Mouse (Mus musculus) limb, embryonic 11.5 days (tissue): ENCODE measurements around the gene Gad1. TPM values are rescaled to one million over a fixed set of nuclear protein-coding genes. Genes with fewer than 3 reads are reported as not detected.

ENCODE experiments used
- ATAC-seq: fragments of 200-750 bp; cut with Nextera tagmentation; 2 replicates; pipeline ENCODE4 v1.8.0; 2017; ENCODE audit warnings: low read depth; ENCODE audit not compliant: insufficient number of reproducible peaks, low FRiP score, low TSS enrichment
- DNase-seq: peaks from one replicate; pipeline ENCODE4 v3.0.0-alpha.2; 2015; ENCODE audit warnings: low spot score
- H3K27ac ChIP-seq: fragments of 300-500 bp; sonication (generic); replicated peaks from 2 replicates; pipeline ENCODE4 v1.5.1; 2014; ENCODE audit warnings: low read depth, mild to moderate bottlenecking, low read length
- H3K27me3 ChIP-seq: fragments of 300-500 bp; sonication (generic); 2 replicates; pipeline ENCODE4 v1.6.1; 2014; ENCODE audit warnings: mild to moderate bottlenecking, low read length, mixed read lengths; ENCODE audit not compliant: control insufficient read depth, insufficient read depth
- H3K36me3 ChIP-seq: fragments of 300-500 bp; sonication (generic); 2 replicates; pipeline ENCODE4 v1.6.1; 2014; ENCODE audit warnings: mild to moderate bottlenecking, low read length, moderate library complexity, mixed read lengths; ENCODE audit not compliant: control insufficient read depth, insufficient read depth
- H3K4me1 ChIP-seq: fragments of 300-500 bp; sonication (generic); 2 replicates; pipeline ENCODE4 v1.6.1; 2014; ENCODE audit warnings: low read length, mixed read lengths; ENCODE audit not compliant: control insufficient read depth, insufficient read depth
- H3K4me2 ChIP-seq: fragments of 300-500 bp; sonication (generic); 2 replicates; pipeline ENCODE4 v1.6.1; 2014; ENCODE audit warnings: low read depth, mild to moderate bottlenecking, moderate library complexity; ENCODE audit not compliant: severe bottlenecking
- H3K4me3 ChIP-seq: fragments of 300-500 bp; sonication (generic); 2 replicates; pipeline ENCODE4 v1.5.1; 2014; ENCODE audit warnings: low read depth, low read length
- H3K9ac ChIP-seq: fragments of 300-500 bp; sonication (generic); 2 replicates; pipeline ENCODE4 v1.6.1; 2014; ENCODE audit warnings: mild to moderate bottlenecking, low read length
- H3K9me3 ChIP-seq: fragments of 300-500 bp; sonication (generic); 2 replicates; pipeline ENCODE4 v1.6.1; 2016; ENCODE audit warnings: low read length; ENCODE audit not compliant: control insufficient read depth
- WGBS: fragments of 180-500 bp; shearing (Covaris S2); extraction: QIAGEN DNeasy Blood & Tissue Kit; methylation state at CpG from one replicate; pipeline ENCODE4 v1.1.7; 2014; 5-methylcytosine and 5-hydroxymethylcytosine counted together
- polyA plus RNA-seq: library from polyadenylated mRNA; unstranded; fragments of >200 nt; fragmentation: Nextera tagmentation; extraction: Ambion mirVana; gene quantifications from 2 replicates; pipeline ENCODE4 v1.2.1, GENCODE M21; 2014

Gene Gad1
- polyA plus RNA-seq, 1 experiment from 2014 or later, result 0.75 TPM

- Histone ChIP-seq H3K9ac (no peak overlapping the region), H3K36me3 (no peaks in the 10 kb centered on the region), H3K9me3 (no peaks in the 10 kb centered on the region), H3K27me3 (no peaks in the 10 kb centered on the region), H3K4me2 (no peak overlapping the region), H3K4me1 (no peaks in the 10 kb centered on the region), H3K4me3 (no peak overlapping the region), H3K27ac (no peak overlapping the region)
- DNase-seq, result no peak
- no peak for ATAC-seq
- 77% methylated on average over 2 of the region's 2 CpGs for WGBS
Measured at GRCm38 (mm10) chr2:70595896-70596295, 43.0 kb downstream of the Gad1 start.

DNA sequence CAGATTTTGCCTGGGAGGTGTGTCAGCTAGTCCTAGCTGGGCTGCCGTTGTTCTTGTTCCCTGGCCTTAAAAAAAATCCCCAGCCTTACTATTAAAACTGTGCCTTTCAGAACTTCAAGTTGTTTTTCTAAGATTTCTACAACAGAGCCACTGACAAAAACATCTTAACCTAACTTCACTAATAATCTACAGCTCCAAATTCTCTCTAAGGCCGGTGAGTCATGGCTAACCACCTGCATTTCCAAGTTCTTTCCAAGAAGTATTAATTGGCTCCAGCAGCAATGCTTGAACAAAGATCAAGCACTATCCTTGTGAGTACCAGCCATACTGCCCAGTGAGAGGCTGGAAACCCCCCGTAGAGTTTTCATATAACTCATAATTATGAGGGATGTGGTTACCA is 56.9 kb downstream of the Gad1 start:
- 74% methylated on average over 3 of the region's 3 CpGs for WGBS
- H3K4me3 ChIP-seq, result no peak overlapping the region

GRCm38 (mm10) chr2:70614745-70615351 is 62.0 kb downstream of the Gad1 start:
- no peak overlapping the region for H3K4me2 ChIP-seq
- no peak for ATAC-seq
- H3K4me1 ChIP-seq, result no peaks in the 10 kb centered on the region
- no peaks in the 10 kb centered on the region for H3K27me3 ChIP-seq
- H3K9me3 ChIP-seq, result no peaks in the 10 kb centered on the region
- 89% methylated on average over 7 of the region's 7 CpGs for WGBS
- H3K27ac ChIP-seq, result no peak overlapping the region
- no peak overlapping the region for H3K9ac ChIP-seq
- no peak overlapping the region for H3K4me3 ChIP-seq
- DNase-seq, result no peak
- no peaks in the 10 kb centered on the region for H3K36me3 ChIP-seq

More for the DNA sequence above, 56.9 kb downstream of the Gad1 start:
- DNase-seq (no peak), ATAC-seq (no peak)
- Histone ChIP-seq H3K27ac (no peak overlapping the region), H3K4me2 (no peak overlapping the region), H3K27me3 (no peaks in the 10 kb centered on the region), H3K9ac (no peak overlapping the region), H3K36me3 (no peaks in the 10 kb centered on the region), H3K9me3 (no peaks in the 10 kb centered on the region), H3K4me1 (no peaks in the 10 kb centered on the region)

DNA sequence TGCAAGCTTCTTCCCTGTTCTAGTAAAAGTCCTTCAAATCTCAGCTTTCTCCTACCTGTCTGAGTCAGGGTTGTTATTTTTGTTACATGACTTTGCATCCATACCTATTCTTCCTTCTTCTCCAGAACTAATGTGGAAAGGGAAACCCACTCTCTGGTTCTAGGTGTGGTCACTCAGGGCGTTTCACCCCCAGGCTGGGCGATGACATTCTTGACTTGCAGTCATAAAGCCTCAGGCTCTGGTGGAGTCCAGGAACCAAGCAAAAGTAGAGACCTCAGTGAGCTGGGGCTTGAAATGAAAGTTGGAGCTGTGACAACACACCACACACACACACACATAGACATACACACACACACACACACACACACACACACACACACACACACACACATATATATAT is 63.2 kb downstream of the Gad1 start:
- Histone ChIP-seq H3K4me3 (no peak overlapping the region), H3K9me3 (no peaks in the 10 kb centered on the region), H3K27me3 (no peaks in the 10 kb centered on the region), H3K27ac (no peak overlapping the region), H3K4me2 (no peak overlapping the region), H3K4me1 (no peaks in the 10 kb centered on the region), H3K36me3 (no peaks in the 10 kb centered on the region), H3K9ac (no peak overlapping the region)
- no peak for ATAC-seq
- 84% methylated on average over 2 of the region's 2 CpGs for WGBS
- no peak for DNase-seq

DNA sequence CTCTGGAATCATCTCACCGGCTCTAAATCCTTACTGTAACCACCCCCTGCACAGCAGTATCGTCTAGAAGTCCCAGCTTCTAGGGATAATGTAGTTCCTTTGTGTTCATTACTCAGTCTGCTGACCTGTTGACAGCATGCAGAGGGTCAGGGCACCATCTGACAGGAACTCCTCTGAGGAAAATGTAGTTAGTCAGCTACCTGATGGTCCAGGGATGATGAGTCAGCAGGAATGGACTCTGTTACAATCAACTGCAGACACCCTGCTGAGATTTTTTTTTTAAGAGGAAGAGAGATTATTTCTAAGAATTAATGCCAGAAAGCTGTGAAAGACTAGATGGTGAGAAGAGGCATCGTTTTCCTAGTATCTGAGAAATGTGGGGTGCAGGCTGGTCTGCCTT is 63.7 kb downstream of the Gad1 start:
- Histone ChIP-seq H3K36me3 (no peaks in the 10 kb centered on the region), H3K4me2 (no peak overlapping the region), H3K4me3 (no peak overlapping the region), H3K27ac (no peak overlapping the region), H3K27me3 (no peaks in the 10 kb centered on the region), H3K4me1 (no peaks in the 10 kb centered on the region), H3K9me3 (no peaks in the 10 kb centered on the region), H3K9ac (no peak overlapping the region)
- ATAC-seq (no peak), DNase-seq (no peak)
- WGBS, result 82% methylated on average over 3 of the region's 3 CpGs

DNA sequence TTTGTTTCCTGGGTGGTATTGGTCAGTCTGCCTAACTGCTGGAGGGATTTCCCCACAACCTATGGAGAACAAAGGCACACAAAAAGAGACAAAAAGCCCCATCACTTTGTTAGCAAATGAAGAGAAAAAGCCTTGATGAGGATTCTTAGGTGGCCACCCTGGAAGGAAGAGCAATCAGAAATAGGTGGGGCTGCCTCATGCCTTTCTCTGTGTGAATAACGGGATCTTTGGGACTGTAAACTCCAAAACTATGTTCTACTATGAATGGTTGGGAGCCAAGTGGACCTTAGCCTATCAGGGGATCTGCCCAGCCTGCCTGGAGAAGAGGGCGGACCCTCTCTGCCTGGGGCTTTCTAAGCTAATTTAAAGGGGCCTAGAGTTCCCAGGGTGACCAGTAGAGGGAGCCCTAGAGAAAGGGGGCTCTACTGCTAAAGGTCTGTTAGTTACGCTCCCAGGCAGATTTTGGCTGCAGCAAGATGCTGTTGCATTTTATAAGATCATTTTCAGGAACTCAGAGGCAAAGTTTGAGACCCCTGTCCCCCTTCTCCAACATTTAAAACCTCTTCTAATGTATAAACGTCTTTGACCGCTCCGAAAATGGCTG is 66.5 kb downstream of the Gad1 start:
- no peaks in the 10 kb centered on the region for H3K4me1 ChIP-seq
- no peaks in the 10 kb centered on the region for H3K9me3 ChIP-seq
- H3K4me3 ChIP-seq, result no peak overlapping the region
- no peak overlapping the region for H3K27ac ChIP-seq
- no peak overlapping the region for H3K9ac ChIP-seq
- no peak for ATAC-seq
- 81% methylated on average over 6 of the region's 6 CpGs for WGBS
- no peak for DNase-seq
- H3K27me3 ChIP-seq, result no peaks in the 10 kb centered on the region
- H3K36me3 ChIP-seq, result no peaks in the 10 kb centered on the region
- H3K4me2 ChIP-seq, result no peak overlapping the region

DNA sequence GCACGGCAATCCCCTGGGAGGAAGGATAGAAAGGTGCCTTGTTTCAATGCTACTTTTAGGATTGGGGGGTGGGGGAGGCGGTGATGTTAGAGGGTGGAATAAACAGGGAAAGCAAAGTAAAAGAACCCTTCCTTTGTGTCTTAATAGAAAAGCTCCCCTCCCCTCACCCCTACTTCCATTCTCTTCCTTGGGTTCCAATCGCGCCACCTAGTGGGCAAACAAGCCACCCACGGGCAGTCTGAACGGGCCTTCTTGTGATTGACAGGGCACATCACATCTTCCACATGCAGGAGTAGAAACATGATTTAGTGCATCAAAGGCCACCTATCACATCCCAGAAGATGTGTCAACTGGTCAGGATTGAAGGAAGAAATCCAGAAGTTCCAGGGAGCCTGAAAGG is 67.4 kb downstream of the Gad1 start:
- no peak overlapping the region for H3K4me2 ChIP-seq
- no peak overlapping the region for H3K27ac ChIP-seq
- no peak overlapping the region for H3K9ac ChIP-seq
- H3K4me1 ChIP-seq, result no peaks in the 10 kb centered on the region
- no peak overlapping the region for H3K4me3 ChIP-seq
- 28% methylated on average over 6 of the region's 6 CpGs for WGBS
- no peaks in the 10 kb centered on the region for H3K27me3 ChIP-seq
- H3K9me3 ChIP-seq, result no peaks in the 10 kb centered on the region
- H3K36me3 ChIP-seq, result no peaks in the 10 kb centered on the region
- DNase-seq (peak; percentile 79), ATAC-seq (no peak)

DNA sequence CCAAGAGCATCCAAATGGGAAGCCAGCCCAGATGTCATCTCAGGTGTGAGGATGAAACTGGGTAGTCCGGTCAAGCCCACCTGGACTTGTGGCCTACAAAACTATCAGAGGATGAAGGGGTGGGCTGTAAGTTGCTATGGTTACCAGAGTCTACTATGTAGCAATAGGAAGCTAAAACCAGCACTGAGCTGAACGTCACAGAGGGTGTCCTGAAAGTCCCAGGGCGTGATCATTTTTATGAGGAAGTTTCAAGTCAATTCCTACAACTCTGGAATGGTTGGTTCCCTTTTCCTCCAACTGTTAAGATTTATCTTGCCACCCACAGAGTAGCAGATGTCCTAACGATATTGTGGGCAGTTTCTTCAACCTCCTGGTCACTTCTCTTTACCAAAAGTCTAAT is 69.4 kb downstream of the Gad1 start:
- Histone ChIP-seq H3K36me3 (no peaks in the 10 kb centered on the region), H3K27me3 (no peaks in the 10 kb centered on the region), H3K27ac (no peak overlapping the region), H3K4me2 (no peak overlapping the region), H3K9ac (no peak overlapping the region), H3K9me3 (no peaks in the 10 kb centered on the region), H3K4me1 (no peaks in the 10 kb centered on the region), H3K4me3 (no peak overlapping the region)
- DNase-seq, result no peak
- 68% methylated on average over 4 of the region's 4 CpGs for WGBS
- ATAC-seq, result no peak

GRCm38 (mm10) chr2:70625761-70626160 is 72.9 kb downstream of the Gad1 start:
- DNase-seq (no peak), ATAC-seq (no peak)
- WGBS, result 84% methylated on average over 7 of the region's 7 CpGs
- Histone ChIP-seq H3K9ac (no peak overlapping the region), H3K4me1 (0 out of 2 replicates have a peak, but pooled peaks cover 8% of the 10 kb centered on the region), H3K9me3 (no peaks in the 10 kb centered on the region), H3K4me3 (no peak overlapping the region), H3K4me2 (no peak overlapping the region), H3K27me3 (no peaks in the 10 kb centered on the region), H3K27ac (no peak overlapping the region), H3K36me3 (no peaks in the 10 kb centered on the region)
